ENCODE assay signal across 13 mouse cellular contexts in the genomic region with DNA sequence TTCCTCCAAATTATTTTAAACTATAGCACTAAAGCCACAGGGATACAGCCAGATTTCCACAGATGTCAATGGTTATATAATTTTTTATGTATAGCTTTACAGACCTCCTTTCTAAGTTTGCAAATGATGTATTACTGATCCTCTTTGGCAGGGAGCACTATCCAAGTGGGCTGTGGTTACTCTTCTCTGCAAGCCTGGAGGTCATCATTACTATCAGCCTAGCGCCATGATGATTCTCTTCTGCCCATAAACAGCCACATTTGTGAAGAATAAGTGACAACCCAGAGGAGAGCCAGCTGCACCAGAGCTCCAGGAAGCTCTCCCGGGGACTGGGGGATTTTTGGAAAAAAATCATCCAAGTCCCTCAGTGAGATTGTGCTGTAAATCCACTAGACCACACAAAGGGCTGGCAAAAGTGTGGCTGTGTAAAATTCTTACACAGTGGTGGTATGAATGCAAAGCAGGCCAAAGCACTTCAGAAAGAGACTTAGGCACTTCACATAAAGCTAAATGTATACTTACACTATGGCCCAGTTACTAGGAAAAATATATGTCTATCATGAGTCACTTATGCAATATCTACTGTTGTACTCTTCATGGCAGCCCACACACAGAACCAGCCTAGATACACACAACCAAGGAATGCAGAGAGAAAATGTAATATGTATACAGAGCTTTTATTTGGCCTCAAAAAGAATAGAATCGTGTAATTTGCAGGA. TPM values are rescaled to one million over a fixed set of nuclear protein-coding genes. Genes with fewer than 3 reads are reported as not detected.
"Had no signal": no experiment of that assay in that cellular context is flagged by ENCODE, and none has a peak within 500 bp of the region (broad histone marks: within the 10 kb centered on the region; RNA-seq: fewer than 3 reads in every experiment).

No protein-coding gene starts in this region.

- H3K9ac ChIP-seq: limb, embryonic 12.5 days; liver, embryonic 15.5 days; midbrain, embryonic 15.5 days; neural tube, embryonic 12.5 days had no signal

- H3K27me3 ChIP-seq: limb, embryonic 12.5 days; liver, embryonic 15.5 days; megakaryocyte, embryonic 14.5 days; midbrain, embryonic 15.5 days; neural tube, embryonic 12.5 days had no signal

- H3K27ac ChIP-seq: limb, embryonic 12.5 days; liver, embryonic 15.5 days; macrophage; midbrain, embryonic 15.5 days; neural tube, embryonic 12.5 days had no signal

- H3K4me2 ChIP-seq: limb, embryonic 12.5 days; liver, embryonic 11.5 days; liver, embryonic 15.5 days; midbrain, embryonic 11.5 days; midbrain, embryonic 15.5 days; neural tube, embryonic 12.5 days had no signal

- H3K4me3 ChIP-seq: limb, embryonic 12.5 days; liver, embryonic 15.5 days; megakaryocyte, embryonic 14.5 days; midbrain, embryonic 15.5 days; neural tube, embryonic 12.5 days had no signal

- H3K4me1 ChIP-seq: limb, embryonic 12.5 days; liver, embryonic 15.5 days; midbrain, embryonic 15.5 days; neural tube, embryonic 12.5 days had no signal

- ATAC-seq: lung, postnatal 0 days; midbrain, embryonic 15.5 days had no signal

- H3K36me3 ChIP-seq: limb, embryonic 12.5 days; liver, embryonic 15.5 days; midbrain, embryonic 15.5 days; neural tube, embryonic 12.5 days had no signal

- DNase-seq: kidney, adult 8-10 months; kidney, postnatal 10 days had no signal

- H3K9me3 ChIP-seq: limb, embryonic 12.5 days; liver, embryonic 15.5 days; megakaryocyte, embryonic 14.5 days; midbrain, embryonic 15.5 days; neural tube, embryonic 12.5 days had no signal

RNA-seq across cellular contexts. Expression of a gene that starts 28.4 kb away (rescaled TPM):
- total RNA-seq: neutrophil, adult 5-6 weeks had no signal

RNA-seq across cellular contexts. Expression of a gene that starts 58.9 kb away (rescaled TPM):
- total RNA-seq: monocyte, adult 5-6 weeks; neutrophil, adult 5-6 weeks had no signal
- polyA plus RNA-seq: macrophage had no signal
